Mouse (Mus musculus) MEL (cell line): ENCODE results near the gene Dnajc25. TPM values are rescaled to one million over a fixed set of nuclear protein-coding genes. Genes with fewer than 3 reads are reported as not detected.

Experiments
- polyA plus RNA-seq, 2 experiments: library from polyadenylated mRNA; stranded (reverse) in 1 of 2; unstranded in 1 of 2; fragments of >175 nt in 1 of 2; fragments of >200 nt in 1 of 2; gene quantifications; 2 replicates each; pipeline versions ENCODE4 v1.2.1 to v1.2.4; 2012; ENCODE audit warnings: low replicate concordance in 2 of 2, low read depth in 1 of 2; ENCODE audit not compliant: insufficient read length in 2 of 2, insufficient read depth in 1 of 2, missing spikeins in 1 of 2
- total RNA-seq: library from RNA; depleted of rRNA; stranded (reverse); fragments of 300-350 nt; gene quantifications from 2 replicates; pipeline ENCODE4 v1.2.3, GENCODE M21; 2012; rRNA removed

Gene Dnajc25
- total and polyA plus RNA-seq, 3 experiments, result 6.6 to 11.8 TPM; not detected in 1

Other genes starting within 250 kb of the Dnajc25 start
- 0.10 TPM in 1 of 2 replicates, not detected in the other for gene Olfr267, start 207.3 kb upstream of the Dnajc25 start, total RNA-seq
- under 1 TPM in 1 of 2 experiments, not detected in 1; 0.08 TPM for gene Olfr267, start 207.3 kb upstream of the Dnajc25 start, polyA plus RNA-seq
- gene Ecpas, start 82.3 kb upstream of the Dnajc25 start, total RNA-seq, result 37.8 and 52.1 TPM in 2 replicates
- 100 to 1,000 TPM in 1 of 2 experiments, 10 to 100 TPM in 1; 57.6 to 161 TPM for gene Ecpas, start 82.3 kb upstream of the Dnajc25 start, polyA plus RNA-seq
- gene Zkscan16, start 51.4 kb upstream of the Dnajc25 start, total RNA-seq, result not detected in 2 replicates
- not detected for gene Zkscan16, start 51.4 kb upstream of the Dnajc25 start, polyA plus RNA-seq
- gene Ptgr1, start 7.9 kb upstream of the Dnajc25 start, total RNA-seq, result 11.7 and 14.7 TPM in 2 replicates
- 10 to 100 TPM in 1 of 2 experiments, not detected in 1; 20.6 TPM for gene Ptgr1, start 7.9 kb upstream of the Dnajc25 start, polyA plus RNA-seq
- gene Gm20503, start 8.1 kb downstream of the Dnajc25 start, total RNA-seq, result not detected in 2 replicates
- 1 to 10 TPM in 1 of 2 experiments, not detected in 1; 3.3 TPM for gene Gm20503, start 8.1 kb downstream of the Dnajc25 start, polyA plus RNA-seq
- gene Gng10, start 40.0 kb downstream of the Dnajc25 start, total RNA-seq, result 54.0 and 59.1 TPM in 2 replicates
- 10 to 100 TPM in 1 of 2 experiments, not detected in 1; 51.2 TPM for gene Gng10, start 40.0 kb downstream of the Dnajc25 start, polyA plus RNA-seq
- not detected in 2 replicates for gene AI481877, start 143.9 kb downstream of the Dnajc25 start, total RNA-seq
- gene AI481877, start 143.9 kb downstream of the Dnajc25 start, polyA plus RNA-seq, result under 1 TPM in 1 of 2 experiments, not detected in 1; 0.01 TPM
- gene Ugcg, start 194.2 kb downstream of the Dnajc25 start, total RNA-seq, result 39.1 and 45.4 TPM in 2 replicates
- gene Ugcg, start 194.2 kb downstream of the Dnajc25 start, polyA plus RNA-seq, result 10 to 100 TPM in 1 of 2 experiments, not detected in 1; 30.8 TPM